Mouse (Mus musculus) stomach, postnatal 0 days (tissue): Measurements from ENCODE around the gene Prss50. TPM values are rescaled to one million over a fixed set of nuclear protein-coding genes. Genes with fewer than 3 reads are reported as not detected.

Source experiments
- ATAC-seq: fragments of 200-750 bp; cut with Nextera tagmentation; 2 replicates; pipeline ENCODE4 v1.8.0; 2017; ENCODE audit not compliant: low FRiP score, low TSS enrichment
- DNase-seq: peaks from one replicate; pipeline ENCODE4 v3.0.0-alpha.2; 2016; ENCODE audit warnings: low spot score
- H3K27ac ChIP-seq: fragments of 300-500 bp; sonication (generic); replicated peaks from 2 replicates; pipeline ENCODE4 v1.5.1; 2014; ENCODE audit warnings: mild to moderate bottlenecking, control low read depth
- H3K27me3 ChIP-seq: fragments of 300-500 bp; sonication (generic); 2 replicates; pipeline ENCODE4 v1.6.1; 2014; ENCODE audit warnings: low read length; ENCODE audit not compliant: control insufficient read depth, insufficient read depth
- H3K36me3 ChIP-seq: fragments of 300-500 bp; sonication (generic); 2 replicates; pipeline ENCODE4 v1.6.1; 2014; ENCODE audit warnings: low read length, mixed read lengths; ENCODE audit not compliant: control insufficient read depth, insufficient read depth
- H3K4me1 ChIP-seq: fragments of 300-500 bp; sonication (generic); replicated peaks from 2 replicates; pipeline ENCODE4 v1.6.1; 2014; ENCODE audit warnings: antibody characterized with exemption; ENCODE audit not compliant: control insufficient read depth, insufficient read depth
- H3K4me2 ChIP-seq: fragments of 300-500 bp; sonication (generic); replicated peaks from 2 replicates; pipeline ENCODE4 v1.6.1; 2014; ENCODE audit warnings: low read depth, mild to moderate bottlenecking, control low read depth, moderate library complexity
- H3K4me3 ChIP-seq: fragments of 300-500 bp; sonication (generic); 2 replicates; pipeline ENCODE4 v1.5.1; 2014; ENCODE audit warnings: low read depth, low read length, control low read depth
- H3K9ac ChIP-seq: fragments of 300-500 bp; sonication (generic); 2 replicates; pipeline ENCODE4 v1.6.1; 2014; ENCODE audit warnings: mild to moderate bottlenecking, low read length, control low read depth, mixed read lengths
- H3K9me3 ChIP-seq: fragments of 300-500 bp; sonication (generic); 2 replicates; pipeline ENCODE4 v1.6.1; 2016; ENCODE audit warnings: low read length; ENCODE audit not compliant: control insufficient read depth
- CTCF ChIP-seq: IDR thresholded peaks from 2 replicates; pipeline ENCODE4 v1.5.1; 2016; ENCODE audit warnings: antibody characterized with exemption, low read depth, mild to moderate bottlenecking, moderate library complexity
- EP300 ChIP-seq: optimal IDR thresholded peaks from 2 replicates; pipeline ENCODE3; 2016; ENCODE audit warnings: antibody characterized with exemption
- WGBS: fragments of 180-500 bp; shearing (Covaris S2); extraction: QIAGEN DNeasy Blood & Tissue Kit; methylation state at CpG from one replicate; pipeline ENCODE4 v1.1.7; 2014; 5-methylcytosine and 5-hydroxymethylcytosine counted together
- polyA plus RNA-seq: library from polyadenylated mRNA; unstranded; fragments of >200 nt; fragmentation: Nextera tagmentation; extraction: Ambion mirVana; gene quantifications from 2 replicates; pipeline ENCODE4 v1.2.1, GENCODE M21; 2015

The Prss50 gene
- polyA plus RNA-seq, 1 experiment from 2014 or later: 0.10 TPM

GRCm38 (mm10) chr9:110877353-110877752 lies 19.6 kb downstream of the Prss50 start:
- no peak for TF ChIP-seq EP300
- TF ChIP-seq CTCF: no peak
- Histone ChIP-seq H3K27ac (peak overlapping the region; percentile 9; the same call in 1 of the 2 replicates), H3K27me3 (no peaks in the 10 kb centered on the region), H3K4me2 (no peak overlapping the region), H3K36me3 (no peaks in the 10 kb centered on the region), H3K9me3 (no peaks in the 10 kb centered on the region), H3K4me3 (no peak overlapping the region), H3K9ac (no peak overlapping the region), H3K4me1 (peaks cover 5% of the 10 kb centered on the region)
- 79% methylated on average over 1 of the region's 1 CpGs for WGBS
- DNase-seq (no peak), ATAC-seq (no peak)

GRCm38 (mm10) chr9:110877888-110878287 lies 20.1 kb downstream of the Prss50 start:
- H3K9me3 ChIP-seq: no peaks in the 10 kb centered on the region
- no peak overlapping the region for H3K4me2 ChIP-seq
- H3K4me1 ChIP-seq: peaks cover 5% of the 10 kb centered on the region
- DNase-seq (no peak), ATAC-seq (no peak)
- no peak overlapping the region for H3K9ac ChIP-seq
- H3K4me3 ChIP-seq: no peak overlapping the region
- no peak for TF ChIP-seq CTCF
- no peak for TF ChIP-seq EP300
- H3K36me3 ChIP-seq: no peaks in the 10 kb centered on the region
- peak overlapping the region; percentile 9; the same call in 1 of the 2 replicates for H3K27ac ChIP-seq
- 74% methylated on average over 5 of the region's 5 CpGs for WGBS
- no peaks in the 10 kb centered on the region for H3K27me3 ChIP-seq

- Histone ChIP-seq H3K4me1 (peaks cover 5% of the 10 kb centered on the region; the same call in 1 of the 2 replicates), H3K4me2 (peak within 1 kb of the TSS; percentile 67), H3K4me3 (peak within 1 kb of the TSS; percentile 53), H3K9ac (peak within 1 kb of the TSS; percentile 53), H3K9me3 (no peaks in the 10 kb centered on the region), H3K27me3 (no peaks in the 10 kb centered on the region), H3K27ac (peak within 1 kb of the TSS; percentile 88), H3K36me3 (no peaks in the 10 kb centered on the region; the same call in 1 of the 2 replicates)
- 20% methylated on average over 12 of the region's 12 CpGs for WGBS
- no peak for TF ChIP-seq EP300
- no peak for TF ChIP-seq CTCF
- DNase-seq (no peak), ATAC-seq (no peak)
These were observed 21.6 kb downstream of the Prss50 start, which contains the start of gene Als2cl for GRCm38 (mm10) chr9:110879191-110879920. Gene Als2cl (plus strand): TSS chr9:110879870.

- H3K4me3 ChIP-seq: peak within 1 kb of the TSS; percentile 53
- peaks cover 5% of the 10 kb centered on the region; the same call in 1 of the 2 replicates for H3K4me1 ChIP-seq
- WGBS: under 1% methylated on average over 51 of the region's 57 CpGs
- DNase-seq: peak; percentile 91
- peak within 1 kb of the TSS; percentile 88 for H3K27ac ChIP-seq
- H3K36me3 ChIP-seq: no peaks in the 10 kb centered on the region; the same call in 1 of the 2 replicates
- ATAC-seq: peak; percentile 78
- H3K9me3 ChIP-seq: no peaks in the 10 kb centered on the region
- peak within 1 kb of the TSS; percentile 67 for H3K4me2 ChIP-seq
- no peaks in the 10 kb centered on the region for H3K27me3 ChIP-seq
- TF ChIP-seq CTCF: no peak
- peak within 1 kb of the TSS; percentile 53 for H3K9ac ChIP-seq
These were observed 22.3 kb downstream of the Prss50 start, which contains the start of gene Tmie for GRCm38 (mm10) chr9:110879998-110880561. Gene Tmie (minus strand): TSS chr9:110880113.

GRCm38 (mm10) chr9:110880772-110881171 lies 23.0 kb downstream of the Prss50 start:
- Histone ChIP-seq H3K4me3 (peak overlapping the region; percentile 53), H3K9me3 (no peaks in the 10 kb centered on the region), H3K36me3 (no peaks in the 10 kb centered on the region; the same call in 1 of the 2 replicates), H3K4me1 (peaks cover 5% of the 10 kb centered on the region; the same call in 1 of the 2 replicates), H3K27ac (peak overlapping the region; percentile 88), H3K9ac (peak overlapping the region; percentile 53), H3K27me3 (no peaks in the 10 kb centered on the region), H3K4me2 (peak overlapping the region; percentile 67)
- peak; percentile 20 for TF ChIP-seq EP300
- TF ChIP-seq CTCF: no peak
- DNase-seq: peak; percentile 76
- WGBS: 51% methylated on average over 4 of the region's 4 CpGs
- ATAC-seq: peak; percentile 87

GRCm38 (mm10) chr9:110881953-110882352 lies 24.2 kb downstream of the Prss50 start:
- WGBS: 60% methylated on average over 7 of the region's 7 CpGs
- no peaks in the 10 kb centered on the region for H3K9me3 ChIP-seq
- H3K9ac ChIP-seq: no peak overlapping the region
- peak overlapping the region; percentile 5; the same call in 1 of the 2 replicates for H3K4me2 ChIP-seq
- no peak for ATAC-seq
- H3K4me3 ChIP-seq: no peak overlapping the region
- TF ChIP-seq EP300: no peak
- no peak for TF ChIP-seq CTCF
- H3K36me3 ChIP-seq: no peaks in the 10 kb centered on the region; the same call in 1 of the 2 replicates
- H3K27ac ChIP-seq: peak overlapping the region; percentile 88
- DNase-seq: no peak
- peaks cover 5% of the 10 kb centered on the region; the same call in 1 of the 2 replicates for H3K4me1 ChIP-seq
- H3K27me3 ChIP-seq: no peaks in the 10 kb centered on the region
